Mouse (Mus musculus) intestine, embryonic 14.5 days (tissue): ENCODE measurements at regions not wholly inside any gene's neighbourhood (a gene's known extent, or its start where the extent isn't known, plus 50 kb on each side); places are given as distances from the start of the nearest gene placed in this dataset.

ENCODE experiments used
- ATAC-seq: fragments of 200-750 bp; cut with Nextera tagmentation; replicated peaks from 2 replicates; pipeline ENCODE4 v1.8.0; 2017; ENCODE audit warnings: low read depth, moderate number of reproducible peaks, moderate TSS enrichment, moderate library complexity; ENCODE audit not compliant: low FRiP score, low TSS enrichment
- DNase-seq: peaks from one replicate; pipeline ENCODE4 v3.0.0-alpha.2; 2018; ENCODE audit warnings: low spot score
- H3K27ac ChIP-seq: fragments of 300-500 bp; sonication (generic); 2 replicates; pipeline ENCODE4 v1.5.1; 2014; ENCODE audit warnings: low read depth, mild to moderate bottlenecking, control low read depth
- H3K27me3 ChIP-seq: fragments of 300-500 bp; sonication (generic); replicated peaks from 2 replicates; pipeline ENCODE4 v1.6.1; 2014; ENCODE audit warnings: low read length, control low read depth; ENCODE audit not compliant: control insufficient read depth, insufficient read depth
- H3K36me3 ChIP-seq: fragments of 300-500 bp; sonication (generic); 2 replicates; pipeline ENCODE4 v1.6.1; 2014; ENCODE audit warnings: low read length, control low read depth; ENCODE audit not compliant: control insufficient read depth, insufficient read depth
- H3K4me1 ChIP-seq: fragments of 300-500 bp; sonication (generic); replicated peaks from 2 replicates; pipeline ENCODE4 v1.6.1; 2014; ENCODE audit warnings: low read length, control low read depth, mixed read lengths; ENCODE audit not compliant: control insufficient read depth, insufficient read depth
- H3K4me2 ChIP-seq: fragments of 300-500 bp; sonication (generic); 2 replicates; pipeline ENCODE4 v1.6.1; 2014; ENCODE audit warnings: low read length
- H3K4me3 ChIP-seq: fragments of 300-500 bp; sonication (generic); 2 replicates; pipeline ENCODE4 v1.5.1; 2014; ENCODE audit warnings: low read depth, low read length, control low read depth, mixed read lengths
- H3K9ac ChIP-seq: fragments of 300-500 bp; sonication (generic); 2 replicates; pipeline ENCODE4 v1.6.1; 2014; ENCODE audit warnings: mild to moderate bottlenecking, low read length
- H3K9me3 ChIP-seq: fragments of 300-500 bp; sonication (generic); 2 replicates; pipeline ENCODE4 v1.6.1; 2016; ENCODE audit warnings: low read length, control low read depth; ENCODE audit not compliant: control insufficient read depth
- whole genome bisulfite sequencing: fragments of 180-500 bp; shearing (Covaris S2); extraction: QIAGEN DNeasy Blood & Tissue Kit; methylation state at CpG from one replicate; pipeline ENCODE4 v1.1.7; 2014; 5-methylcytosine and 5-hydroxymethylcytosine counted together

DNA sequence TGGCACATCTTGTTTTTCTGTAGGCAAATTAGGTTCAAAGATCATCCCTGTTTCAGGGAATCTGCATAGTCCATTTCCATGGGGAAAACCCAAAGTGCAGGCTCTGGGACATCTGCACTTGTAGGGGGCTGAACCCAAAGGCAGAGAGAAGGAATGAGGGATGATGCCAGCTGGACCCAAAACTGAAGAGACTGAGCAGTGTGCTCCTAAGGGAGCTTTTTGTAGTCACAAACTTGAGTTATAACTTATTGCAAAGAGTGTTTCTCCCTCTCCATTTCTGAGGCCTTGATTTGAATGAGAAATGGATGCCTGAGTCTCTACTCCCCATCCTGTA is 226.7 kb downstream of the Ttc32 start:
- Histone ChIP-seq H3K27ac (no peak overlapping the region), H3K4me2 (no peak overlapping the region), H3K4me1 (no peaks in the 10 kb centered on the region), H3K36me3 (no peaks in the 10 kb centered on the region), H3K9me3 (no peaks in the 10 kb centered on the region), H3K9ac (no peak overlapping the region), H3K27me3 (no peaks in the 10 kb centered on the region), H3K4me3 (no peak overlapping the region)
- DNase-seq (no peak), ATAC-seq (no peak)

DNA sequence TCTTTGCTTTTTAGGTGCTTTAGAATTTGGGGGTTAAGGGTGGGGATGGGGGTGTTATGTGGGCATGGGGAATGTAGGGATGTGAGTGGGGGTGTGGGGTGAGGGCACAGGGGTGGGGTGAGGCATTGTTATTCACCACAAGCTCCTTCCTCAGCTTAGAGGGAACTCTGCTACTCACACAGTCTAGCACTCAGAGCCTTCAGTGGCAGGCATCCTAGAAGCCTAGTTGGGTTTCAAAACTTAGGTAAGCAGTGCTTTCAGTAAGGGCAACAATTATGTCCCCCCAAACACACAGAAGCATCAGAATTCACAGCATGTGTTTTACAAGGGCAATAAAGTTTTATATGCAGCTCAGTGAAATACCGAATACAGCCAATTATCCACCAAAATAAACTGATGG is 228.4 kb downstream of the Ttc32 start:
- no peak overlapping the region for H3K27ac ChIP-seq
- DNase-seq, result no peak
- H3K4me3 ChIP-seq, result no peak overlapping the region
- no peak for ATAC-seq
- no peaks in the 10 kb centered on the region for H3K4me1 ChIP-seq
- H3K4me2 ChIP-seq, result no peak overlapping the region
- WGBS, result 47% methylated on average over 1 of the region's 1 CpGs
- no peaks in the 10 kb centered on the region for H3K36me3 ChIP-seq
- H3K9ac ChIP-seq, result no peak overlapping the region
- H3K27me3 ChIP-seq, result no peaks in the 10 kb centered on the region
- no peaks in the 10 kb centered on the region for H3K9me3 ChIP-seq

DNA sequence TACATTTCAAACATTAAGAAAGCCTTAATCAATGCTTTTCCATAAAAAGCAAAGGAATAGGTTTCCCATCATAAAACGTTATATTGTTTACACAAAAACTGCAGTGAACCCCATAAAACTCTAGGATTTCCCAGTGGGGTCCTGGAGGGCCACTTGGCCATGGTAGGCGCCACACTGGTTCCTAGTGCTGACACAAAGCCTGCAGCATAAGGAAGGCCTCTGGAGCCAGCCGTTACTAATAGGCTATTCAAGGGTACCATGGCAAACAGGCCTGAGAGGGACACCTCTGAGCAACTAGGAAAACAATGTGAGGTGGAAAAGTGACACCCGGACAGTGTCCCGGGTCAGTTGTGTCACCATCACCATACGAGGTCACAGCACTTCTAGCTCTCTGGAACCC is 231.9 kb downstream of the Ttc32 start:
- no peak overlapping the region for H3K4me3 ChIP-seq
- WGBS, result 50% methylated on average over 6 of the region's 6 CpGs
- H3K27ac ChIP-seq, result no peak overlapping the region
- no peak for DNase-seq
- no peaks in the 10 kb centered on the region for H3K9me3 ChIP-seq
- no peaks in the 10 kb centered on the region for H3K36me3 ChIP-seq
- ATAC-seq, result no peak
- no peak overlapping the region for H3K4me2 ChIP-seq
- no peaks in the 10 kb centered on the region for H3K27me3 ChIP-seq
- no peaks in the 10 kb centered on the region for H3K4me1 ChIP-seq
- no peak overlapping the region for H3K9ac ChIP-seq

DNA sequence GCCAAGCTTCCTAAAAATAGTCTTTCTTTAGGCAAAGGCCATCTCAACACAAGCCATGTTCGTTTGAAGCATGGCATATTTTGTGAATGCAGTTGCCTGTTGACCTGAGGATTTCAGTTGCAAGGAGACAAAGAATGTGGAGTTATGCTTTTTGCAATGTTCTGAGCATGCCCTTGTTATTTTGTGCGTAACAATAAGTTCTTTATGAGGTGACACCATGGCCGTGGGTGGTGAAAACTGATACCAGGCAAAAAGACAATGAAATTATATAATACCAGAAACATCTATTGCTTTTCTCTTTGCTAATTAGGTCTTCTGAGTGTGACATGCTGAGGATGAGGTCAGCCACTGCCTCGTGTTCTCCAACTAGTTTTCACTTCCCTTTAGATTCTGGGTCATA is 236.4 kb downstream of the Ttc32 start:
- Histone ChIP-seq H3K9ac (no peak overlapping the region), H3K36me3 (no peaks in the 10 kb centered on the region), H3K4me3 (no peak overlapping the region), H3K27ac (no peak overlapping the region), H3K27me3 (no peaks in the 10 kb centered on the region), H3K4me2 (no peak overlapping the region), H3K4me1 (no peaks in the 10 kb centered on the region), H3K9me3 (no peaks in the 10 kb centered on the region)
- WGBS, result 77% methylated on average over 4 of the region's 4 CpGs
- DNase-seq (no peak), ATAC-seq (no peak)

DNA sequence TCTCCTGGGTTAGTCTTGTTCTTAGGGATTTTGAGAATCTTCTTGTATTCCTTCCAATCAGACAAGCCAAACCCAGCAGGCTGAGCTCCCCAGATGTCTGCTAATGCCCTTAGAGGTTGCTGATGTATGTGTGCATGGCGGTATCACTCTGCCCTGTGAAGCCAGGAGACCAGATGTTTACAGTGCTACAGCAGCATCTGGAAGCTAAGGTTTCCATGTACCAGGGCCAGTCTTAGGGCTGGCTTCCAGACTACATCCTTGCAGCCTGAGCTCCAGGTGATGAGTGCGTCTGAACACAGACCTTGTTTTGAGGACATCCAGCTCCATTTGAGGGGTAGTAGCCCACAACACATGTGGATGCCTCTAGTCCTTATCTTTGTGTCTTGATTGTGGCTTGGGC is 241.7 kb downstream of the Ttc32 start:
- Histone ChIP-seq H3K9me3 (no peaks in the 10 kb centered on the region), H3K9ac (no peak overlapping the region), H3K27ac (no peak overlapping the region), H3K4me1 (no peaks in the 10 kb centered on the region), H3K4me2 (no peak overlapping the region), H3K27me3 (no peaks in the 10 kb centered on the region), H3K4me3 (no peak overlapping the region), H3K36me3 (no peaks in the 10 kb centered on the region)
- no peak for DNase-seq
- WGBS, result 67% methylated on average over 2 of the region's 2 CpGs
- no peak for ATAC-seq

DNA sequence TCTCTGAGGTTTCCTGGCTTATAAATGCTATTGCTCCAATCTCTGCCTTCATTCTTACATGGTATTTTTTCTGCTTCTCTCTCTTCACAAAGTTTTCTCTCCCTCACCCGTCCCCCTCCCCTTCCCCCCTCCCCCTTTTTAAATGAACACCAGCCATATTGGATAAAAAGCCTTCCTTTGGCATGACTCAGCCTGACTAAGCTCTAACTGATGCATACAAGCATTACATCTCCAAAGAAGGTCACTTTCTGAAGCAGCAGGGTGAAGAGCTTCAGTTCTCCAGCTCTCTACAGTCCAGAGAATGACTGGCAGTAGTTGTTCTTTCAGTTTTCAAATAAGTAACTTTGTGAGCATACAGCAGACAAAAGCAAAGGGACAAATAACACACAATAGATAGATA is 244.4 kb downstream of the Ttc32 start:
- H3K27ac ChIP-seq, result no peak overlapping the region
- no peaks in the 10 kb centered on the region for H3K27me3 ChIP-seq
- no peak overlapping the region for H3K9ac ChIP-seq
- ATAC-seq, result no peak
- H3K4me2 ChIP-seq, result no peak overlapping the region
- 71% methylated on average over 1 of the region's 1 CpGs for WGBS
- no peak for DNase-seq
- H3K36me3 ChIP-seq, result no peaks in the 10 kb centered on the region
- no peaks in the 10 kb centered on the region for H3K4me1 ChIP-seq
- no peak overlapping the region for H3K4me3 ChIP-seq
- no peaks in the 10 kb centered on the region for H3K9me3 ChIP-seq

DNA sequence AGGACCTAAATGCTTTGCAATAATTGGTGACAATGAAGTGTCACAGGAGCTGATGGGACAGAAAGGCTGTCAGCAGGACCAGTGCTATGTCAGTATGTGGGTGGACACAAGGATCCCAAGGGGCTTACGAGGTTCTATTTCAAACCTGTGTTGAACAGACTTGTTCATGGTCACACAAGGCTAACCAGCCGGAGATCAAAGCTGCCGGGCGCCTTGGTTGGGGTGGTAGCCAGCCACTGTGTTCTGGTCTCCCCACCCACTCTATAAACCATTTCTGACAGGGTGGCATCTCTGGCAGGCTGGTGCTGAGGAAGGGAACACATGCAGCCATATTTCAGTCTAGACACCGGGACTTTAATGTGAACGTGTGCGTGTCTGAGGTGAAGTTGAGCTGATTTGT is 245.9 kb downstream of the Ttc32 start:
- Histone ChIP-seq H3K4me2 (no peak overlapping the region), H3K9ac (no peak overlapping the region), H3K4me1 (no peaks in the 10 kb centered on the region), H3K4me3 (no peak overlapping the region), H3K9me3 (no peaks in the 10 kb centered on the region), H3K36me3 (no peaks in the 10 kb centered on the region), H3K27me3 (no peaks in the 10 kb centered on the region), H3K27ac (no peak overlapping the region)
- ATAC-seq (no peak), DNase-seq (no peak)
- 76% methylated on average over 7 of the region's 7 CpGs for WGBS

DNA sequence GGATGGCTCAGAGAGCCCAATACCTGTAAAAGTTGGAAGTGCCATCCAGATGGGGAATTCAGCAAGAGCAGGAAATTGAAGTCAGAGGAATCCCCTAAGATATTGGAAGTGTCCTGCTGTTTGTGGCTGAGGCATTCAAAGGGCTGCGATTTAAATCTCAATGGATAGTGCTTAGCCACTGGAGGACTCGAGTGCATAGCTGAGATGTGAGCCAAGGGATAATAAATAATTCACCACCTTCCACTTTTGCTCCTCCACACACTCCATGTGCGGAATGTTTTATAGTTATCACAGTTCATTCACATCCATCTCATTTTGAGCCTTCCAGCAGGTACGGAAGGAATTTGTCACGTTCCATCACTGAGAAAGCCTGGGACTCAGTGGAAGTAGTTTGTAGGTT is 248.9 kb downstream of the Ttc32 start:
- 47% methylated on average over 5 of the region's 5 CpGs for WGBS
- H3K36me3 ChIP-seq, result no peaks in the 10 kb centered on the region
- no peak overlapping the region for H3K4me3 ChIP-seq
- no peaks in the 10 kb centered on the region for H3K4me1 ChIP-seq
- H3K9me3 ChIP-seq, result no peaks in the 10 kb centered on the region
- H3K27me3 ChIP-seq, result no peaks in the 10 kb centered on the region
- ATAC-seq (no peak), DNase-seq (no peak)
- H3K4me2 ChIP-seq, result no peak overlapping the region
- H3K9ac ChIP-seq, result no peak overlapping the region
- H3K27ac ChIP-seq, result no peak overlapping the region

DNA sequence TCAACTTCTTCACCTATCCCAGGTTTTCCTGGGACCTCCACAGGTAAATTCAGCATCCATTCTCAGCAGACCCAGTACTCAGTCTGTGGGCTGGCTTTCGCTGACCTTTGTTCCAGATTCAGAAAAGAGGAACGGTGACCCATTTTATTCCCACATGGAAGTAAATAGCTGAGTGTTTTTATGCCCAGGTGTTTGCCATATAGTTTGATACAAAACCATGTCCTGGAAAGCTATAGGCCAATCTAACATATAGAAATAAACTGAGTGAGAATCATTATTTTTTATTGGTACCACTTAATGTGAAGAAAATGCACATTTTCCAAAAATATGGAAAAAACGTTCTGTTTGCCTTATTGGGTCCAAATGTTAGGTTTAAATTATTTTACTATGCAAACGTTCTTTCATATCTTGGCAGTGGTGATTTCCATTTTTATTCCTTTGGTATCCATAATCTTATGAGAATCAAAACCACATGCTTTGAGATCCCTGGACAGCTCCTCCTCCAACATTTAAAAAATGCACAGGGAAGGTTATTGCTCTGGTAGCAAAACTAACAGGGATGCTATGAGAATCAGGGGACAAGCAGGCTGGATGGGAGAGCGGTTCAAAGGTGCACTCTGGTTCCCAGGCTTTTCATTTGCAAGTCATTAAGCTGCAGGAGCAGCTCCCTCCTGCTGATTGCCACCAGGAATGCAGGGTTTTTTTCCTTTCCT is 250.3 kb downstream of the Ttc32 start:
- no peak for ATAC-seq
- 60% methylated on average over 5 of the region's 5 CpGs for WGBS
- Histone ChIP-seq H3K4me3 (no peak overlapping the region), H3K36me3 (no peaks in the 10 kb centered on the region), H3K4me2 (no peak overlapping the region), H3K9ac (no peak overlapping the region), H3K27me3 (no peaks in the 10 kb centered on the region), H3K4me1 (no peaks in the 10 kb centered on the region), H3K9me3 (no peaks in the 10 kb centered on the region), H3K27ac (no peak overlapping the region)
- DNase-seq, result no peak
